Mouse (Mus musculus) cortical plate, adult 2 months (tissue): ENCODE data around the gene Gm49322.

Experiments used
- CTCF ChIP-seq: fragments of 200-500 bp; IDR thresholded peaks from 2 replicates; pipeline ENCODE4 v1.5.1; 2011; ENCODE audit warnings: mild to moderate bottlenecking, control low read depth, low read length; ENCODE audit not compliant: insufficient read depth; ENCODE audit errors: extremely low read depth
- POLR2A ChIP-seq: fragments of 200-500 bp; IDR thresholded peaks from 2 replicates; pipeline ENCODE4 v1.6.1; 2011; ENCODE audit warnings: mild to moderate bottlenecking, low read length, control low read depth; ENCODE audit not compliant: insufficient read depth; ENCODE audit errors: extremely low read depth

- TF ChIP-seq POLR2A (no peak), CTCF (no peak)
These were observed 1.0 kb downstream of the Gm49322 start for GRCm38 (mm10) chr10:80606737-80607350.
